Mouse (Mus musculus) embryonic facial prominence, embryonic 14.5 days (tissue): ENCODE results near the gene Tesk2. TPM values are rescaled to one million over a fixed set of nuclear protein-coding genes. Genes with fewer than 3 reads are reported as not detected.

Experiments
- ATAC-seq: fragments of 200-750 bp; cut with Nextera tagmentation; 2 replicates; pipeline ENCODE4 v1.8.0; 2017; ENCODE audit warnings: low read depth, moderate number of reproducible peaks, moderate TSS enrichment
- DNase-seq: peaks from one replicate; pipeline ENCODE4 v3.0.0-alpha.2; 2015; ENCODE audit warnings: low spot score
- H3K27ac ChIP-seq: fragments of 300-500 bp; sonication (generic); replicated peaks from 2 replicates; pipeline ENCODE4 v1.5.1; 2014; ENCODE audit warnings: low read depth, mild to moderate bottlenecking, low read length, moderate library complexity
- H3K27me3 ChIP-seq: fragments of 300-500 bp; sonication (generic); replicated peaks from 2 replicates; pipeline ENCODE4 v1.6.1; 2014; ENCODE audit warnings: low read length; ENCODE audit not compliant: control insufficient read depth, insufficient read depth
- H3K36me3 ChIP-seq: fragments of 300-500 bp; sonication (generic); 2 replicates; pipeline ENCODE4 v1.6.1; 2014; ENCODE audit warnings: low read length, mixed read lengths; ENCODE audit not compliant: control insufficient read depth, insufficient read depth
- H3K4me1 ChIP-seq: fragments of 300-500 bp; sonication (generic); 2 replicates; pipeline ENCODE4 v1.6.1; 2014; ENCODE audit warnings: antibody characterized with exemption, low read length; ENCODE audit not compliant: control insufficient read depth, insufficient read depth
- H3K4me2 ChIP-seq: fragments of 300-500 bp; sonication (generic); 2 replicates; pipeline ENCODE4 v1.6.1; 2014; ENCODE audit warnings: low read depth, mild to moderate bottlenecking, low read length, moderate library complexity, mixed read lengths
- H3K4me3 ChIP-seq: fragments of 300-500 bp; sonication (generic); 2 replicates; pipeline ENCODE4 v1.5.1; 2014; ENCODE audit warnings: low read depth, mild to moderate bottlenecking, low read length
- H3K9ac ChIP-seq: fragments of 300-500 bp; sonication (generic); 2 replicates; pipeline ENCODE4 v1.6.1; 2014; ENCODE audit warnings: low read depth, mild to moderate bottlenecking, low read length, moderate library complexity, mixed read lengths
- H3K9me3 ChIP-seq: fragments of 300-500 bp; sonication (generic); 2 replicates; pipeline ENCODE4 v1.6.1; 2016; ENCODE audit warnings: low read length; ENCODE audit not compliant: control insufficient read depth
- WGBS: fragments of 180-500 bp; shearing (Covaris S2); extraction: QIAGEN DNeasy Blood & Tissue Kit; methylation state at CpG from one replicate; pipeline ENCODE4 v1.1.7; 2014; 5-methylcytosine and 5-hydroxymethylcytosine counted together
- polyA plus RNA-seq: library from polyadenylated mRNA; unstranded; fragments of >200 nt; fragmentation: Nextera tagmentation; extraction: Ambion mirVana; gene quantifications from 2 replicates; pipeline ENCODE4 v1.2.1, GENCODE M21; 2014

Gene Tesk2
- polyA plus RNA-seq, 1 experiment from 2014 or later, result 6.2 TPM

GRCm38 (mm10) chr4:116764001-116764400, 43.3 kb downstream of the Tesk2 start:
- no peaks in the 10 kb centered on the region for H3K4me1 ChIP-seq
- no peak overlapping the region for H3K4me2 ChIP-seq
- no peak overlapping the region for H3K27ac ChIP-seq
- no peaks in the 10 kb centered on the region for H3K36me3 ChIP-seq
- DNase-seq (no peak), ATAC-seq (no peak)
- H3K4me3 ChIP-seq, result no peak overlapping the region
- no peaks in the 10 kb centered on the region for H3K27me3 ChIP-seq
- H3K9ac ChIP-seq, result no peak overlapping the region
- 89% methylated on average over 5 of the region's 5 CpGs for WGBS
- no peaks in the 10 kb centered on the region for H3K9me3 ChIP-seq

GRCm38 (mm10) chr4:116768510-116768909, 47.8 kb downstream of the Tesk2 start:
- Histone ChIP-seq H3K4me2 (no peak overlapping the region), H3K36me3 (no peaks in the 10 kb centered on the region), H3K4me3 (no peak overlapping the region), H3K27ac (no peak overlapping the region), H3K9ac (no peak overlapping the region), H3K27me3 (no peaks in the 10 kb centered on the region), H3K9me3 (no peaks in the 10 kb centered on the region), H3K4me1 (no peaks in the 10 kb centered on the region)
- DNase-seq (no peak), ATAC-seq (no peak)
- WGBS, result 84% methylated on average over 5 of the region's 5 CpGs

- H3K27me3 ChIP-seq, result no peaks in the 10 kb centered on the region
- no peaks in the 10 kb centered on the region for H3K9me3 ChIP-seq
- H3K4me2 ChIP-seq, result no peak overlapping the region
- no peak overlapping the region for H3K4me3 ChIP-seq
- no peaks in the 10 kb centered on the region for H3K36me3 ChIP-seq
- H3K9ac ChIP-seq, result no peak overlapping the region
- no peak overlapping the region for H3K27ac ChIP-seq
- no peak for ATAC-seq
- no peaks in the 10 kb centered on the region for H3K4me1 ChIP-seq
- no peak for DNase-seq
Observed at GRCm38 (mm10) chr4:116769060-116769459, 48.3 kb downstream of the Tesk2 start.

- no peak overlapping the region for H3K4me3 ChIP-seq
- no peaks in the 10 kb centered on the region for H3K9me3 ChIP-seq
- DNase-seq (no peak), ATAC-seq (no peak)
- WGBS, result 88% methylated on average over 5 of the region's 5 CpGs
- no peaks in the 10 kb centered on the region for H3K4me1 ChIP-seq
- H3K27ac ChIP-seq, result no peak overlapping the region
- H3K9ac ChIP-seq, result no peak overlapping the region
- H3K36me3 ChIP-seq, result no peaks in the 10 kb centered on the region
- H3K27me3 ChIP-seq, result no peaks in the 10 kb centered on the region
- no peak overlapping the region for H3K4me2 ChIP-seq
Observed at GRCm38 (mm10) chr4:116776391-116776790, 55.6 kb downstream of the Tesk2 start.

GRCm38 (mm10) chr4:116777079-116777478, 56.3 kb downstream of the Tesk2 start:
- H3K4me3 ChIP-seq, result no peak overlapping the region
- H3K27me3 ChIP-seq, result no peaks in the 10 kb centered on the region
- no peaks in the 10 kb centered on the region for H3K36me3 ChIP-seq
- DNase-seq (no peak), ATAC-seq (no peak)
- no peak overlapping the region for H3K4me2 ChIP-seq
- no peaks in the 10 kb centered on the region for H3K9me3 ChIP-seq
- WGBS, result 83% methylated on average over 3 of the region's 3 CpGs
- H3K4me1 ChIP-seq, result no peaks in the 10 kb centered on the region
- no peak overlapping the region for H3K27ac ChIP-seq
- H3K9ac ChIP-seq, result no peak overlapping the region

- H3K9me3 ChIP-seq, result no peaks in the 10 kb centered on the region
- ATAC-seq (no peak), DNase-seq (no peak)
- H3K27me3 ChIP-seq, result no peaks in the 10 kb centered on the region
- H3K4me1 ChIP-seq, result no peaks in the 10 kb centered on the region
- no peak overlapping the region for H3K9ac ChIP-seq
- no peak overlapping the region for H3K27ac ChIP-seq
- no peak overlapping the region for H3K4me2 ChIP-seq
- no peaks in the 10 kb centered on the region for H3K36me3 ChIP-seq
- 78% methylated on average over 2 of the region's 2 CpGs for WGBS
- H3K4me3 ChIP-seq, result no peak overlapping the region
Observed at GRCm38 (mm10) chr4:116780541-116780940, 59.8 kb downstream of the Tesk2 start.

DNA sequence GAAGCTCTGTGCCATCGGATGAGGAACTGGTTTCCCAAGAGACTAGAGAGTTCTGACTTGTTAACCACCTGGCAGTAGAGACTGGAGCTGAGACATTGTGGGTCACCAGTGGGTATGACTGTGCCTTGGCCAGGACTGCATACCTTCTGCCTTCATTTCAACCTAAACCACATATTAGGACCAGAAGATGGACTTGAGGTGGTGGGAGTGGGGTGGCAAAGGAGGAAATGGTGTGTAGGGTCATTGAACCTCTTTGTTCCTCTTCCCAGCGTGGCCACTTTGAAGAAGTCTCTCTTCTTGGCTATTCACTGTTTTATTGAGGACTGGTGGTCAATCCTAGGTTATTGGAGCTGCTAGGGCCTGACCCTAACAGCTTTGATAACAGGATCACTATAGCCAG, 60.6 kb downstream of the Tesk2 start:
- no peak overlapping the region for H3K27ac ChIP-seq
- H3K9me3 ChIP-seq, result 0 out of 2 replicates have a peak, but pooled peaks cover under 1% of the 10 kb centered on the region
- no peaks in the 10 kb centered on the region for H3K27me3 ChIP-seq
- H3K4me3 ChIP-seq, result no peak overlapping the region
- H3K4me2 ChIP-seq, result no peak overlapping the region
- ATAC-seq, result no peak
- H3K9ac ChIP-seq, result no peak overlapping the region
- no peaks in the 10 kb centered on the region for H3K36me3 ChIP-seq
- no peak for DNase-seq
- 39% methylated on average over 2 of the region's 2 CpGs for WGBS
- no peaks in the 10 kb centered on the region for H3K4me1 ChIP-seq

- Histone ChIP-seq H3K27ac (no peak overlapping the region), H3K4me2 (no peak overlapping the region), H3K9ac (no peak overlapping the region), H3K27me3 (no peaks in the 10 kb centered on the region), H3K4me1 (no peaks in the 10 kb centered on the region), H3K36me3 (no peaks in the 10 kb centered on the region), H3K4me3 (no peak overlapping the region), H3K9me3 (0 out of 2 replicates have a peak, but pooled peaks cover 3% of the 10 kb centered on the region)
- ATAC-seq (no peak; the same call in 1 of the 2 replicates), DNase-seq (peak; percentile 30)
- 28% methylated on average over 8 of the region's 8 CpGs for WGBS
Observed at GRCm38 (mm10) chr4:116782171-116782570, 61.4 kb downstream of the Tesk2 start.

DNA sequence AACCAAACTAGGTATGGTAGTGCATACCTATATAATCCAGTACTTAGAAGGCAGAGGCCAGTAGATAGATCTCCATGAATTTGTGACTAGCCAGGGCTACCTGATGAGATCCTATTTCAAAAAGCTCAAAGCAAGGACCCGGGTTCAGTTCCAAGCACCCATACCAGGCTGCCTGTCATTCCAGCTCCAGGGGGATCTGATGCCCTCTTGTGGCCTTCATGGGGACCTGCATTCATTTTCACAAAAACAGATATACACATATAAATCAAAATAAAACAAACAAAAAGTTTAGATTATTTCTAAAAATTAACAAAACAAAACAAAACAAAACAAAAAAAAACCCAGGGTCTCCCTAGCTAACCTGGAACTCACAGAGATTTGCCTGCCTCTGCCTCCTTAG, 65.8 kb downstream of the Tesk2 start:
- H3K9ac ChIP-seq, result no peak overlapping the region
- no peak overlapping the region for H3K4me2 ChIP-seq
- H3K9me3 ChIP-seq, result 0 out of 2 replicates have a peak, but pooled peaks cover 3% of the 10 kb centered on the region
- no peak overlapping the region for H3K4me3 ChIP-seq
- H3K4me1 ChIP-seq, result no peaks in the 10 kb centered on the region
- ATAC-seq (no peak), DNase-seq (no peak)
- H3K27ac ChIP-seq, result no peak overlapping the region
- WGBS, result 90% methylated on average over 1 of the region's 1 CpGs
- H3K27me3 ChIP-seq, result no peaks in the 10 kb centered on the region
- no peaks in the 10 kb centered on the region for H3K36me3 ChIP-seq
